Mouse (Mus musculus) thymus, adult 18-20 months (tissue): ENCODE measurements at regions not wholly inside any gene's neighbourhood (a gene's known extent, or its start where the extent isn't known, plus 50 kb on each side); places are given as distances from the start of the nearest gene placed in this dataset.
A peak's percentile ranks its signal among the peaks of the same experiment; 100 is the strongest.

Source experiments
- DNase-seq, 2 experiments: peaks; one replicate each; pipeline ENCODE4 v3.0.0; 2022; ENCODE audit warnings: mixed read lengths in 2 of 2

GRCm38 (mm10) chr13:52057456-52057855 lies 211.0 kb downstream of the Gadd45g start:
- no peak for DNase-seq

- no peak for DNase-seq
These were observed 213.4 kb downstream of the Gadd45g start for GRCm38 (mm10) chr13:52059756-52060417.

- no peak for DNase-seq
These were observed 214.0 kb downstream of the Gadd45g start for GRCm38 (mm10) chr13:52060418-52060870.

- DNase-seq, result no peak
These were observed 215.0 kb downstream of the Gadd45g start for GRCm38 (mm10) chr13:52061454-52061853.

GRCm38 (mm10) chr13:52061881-52062280 lies 215.4 kb downstream of the Gadd45g start:
- DNase-seq, result no peak

GRCm38 (mm10) chr13:52062576-52062975 lies 216.1 kb downstream of the Gadd45g start:
- no peak for DNase-seq

- DNase-seq, result no peak
These were observed 218.8 kb downstream of the Gadd45g start for GRCm38 (mm10) chr13:52065274-52065673.

- DNase-seq, result no peak
These were observed 219.2 kb downstream of the Gadd45g start for GRCm38 (mm10) chr13:52065720-52066119.

GRCm38 (mm10) chr13:52067048-52067447 lies 220.6 kb downstream of the Gadd45g start:
- no peak for DNase-seq

GRCm38 (mm10) chr13:52068886-52069439 lies 222.5 kb downstream of the Gadd45g start:
- no peak for DNase-seq

GRCm38 (mm10) chr13:52069714-52070113 lies 223.2 kb downstream of the Gadd45g start:
- no peak for DNase-seq

GRCm38 (mm10) chr13:52070731-52071663 lies 224.5 kb downstream of the Gadd45g start:
- DNase-seq, result no peak

- DNase-seq, result no peak
These were observed 231.1 kb downstream of the Gadd45g start for GRCm38 (mm10) chr13:52077616-52078015.

GRCm38 (mm10) chr13:52078561-52078960 lies 232.1 kb downstream of the Gadd45g start:
- peak; percentile 54 to 73 for DNase-seq

- no peak for DNase-seq
These were observed 233.3 kb downstream of the Gadd45g start for GRCm38 (mm10) chr13:52079678-52080246.

- DNase-seq, result peak; percentile 44 to 69
These were observed 237.3 kb downstream of the Gadd45g start for GRCm38 (mm10) chr13:52083601-52084455.

- DNase-seq, result no peak
These were observed 238.6 kb downstream of the Gadd45g start for GRCm38 (mm10) chr13:52085110-52085509.

GRCm38 (mm10) chr13:52088319-52088718 lies 241.8 kb downstream of the Gadd45g start:
- no peak for DNase-seq

- no peak for DNase-seq
These were observed 243.9 kb downstream of the Gadd45g start for GRCm38 (mm10) chr13:52090365-52090764.

GRCm38 (mm10) chr13:52094785-52095184 lies 248.3 kb downstream of the Gadd45g start:
- DNase-seq, result no peak

GRCm38 (mm10) chr13:52096506-52096905 lies 250.0 kb downstream of the Gadd45g start:
- no peak for DNase-seq

- DNase-seq, result no peak
These were observed 259.6 kb downstream of the Gadd45g start for GRCm38 (mm10) chr13:52105989-52106642.
